Mouse (Mus musculus) forebrain, embryonic 12.5 days (tissue): ENCODE results near the gene Otop2. TPM values are rescaled to one million over a fixed set of nuclear protein-coding genes. Genes with fewer than 3 reads are reported as not detected.

Experiments used
- ATAC-seq: fragments of 200-750 bp; cut with Nextera tagmentation; 2 replicates; pipeline ENCODE4 v1.8.0; 2017; ENCODE audit warnings: moderate TSS enrichment; ENCODE audit not compliant: low FRiP score
- H3K27ac ChIP-seq: fragments of 300-500 bp; sonication (generic); 2 replicates; pipeline ENCODE4 v1.5.1; 2016; ENCODE audit warnings: mild to moderate bottlenecking
- H3K27me3 ChIP-seq: fragments of 300-500 bp; sonication (generic); 2 replicates; pipeline ENCODE4 v1.6.1; 2016; ENCODE audit warnings: mild to moderate bottlenecking
- H3K36me3 ChIP-seq: fragments of 300-500 bp; sonication (generic); replicated peaks from 2 replicates; pipeline ENCODE4 v1.6.1; 2016; ENCODE audit warnings: mild to moderate bottlenecking
- H3K4me1 ChIP-seq: fragments of 300-500 bp; sonication (generic); 2 replicates; pipeline ENCODE4 v1.6.1; 2016
- H3K4me2 ChIP-seq: fragments of 300-500 bp; sonication (generic); 2 replicates; pipeline ENCODE4 v1.6.1; 2016; ENCODE audit warnings: mild to moderate bottlenecking, moderate library complexity
- H3K4me3 ChIP-seq: fragments of 300-500 bp; sonication (generic); replicated peaks from 2 replicates; pipeline ENCODE4 v1.5.1; 2016; ENCODE audit warnings: mild to moderate bottlenecking
- H3K9ac ChIP-seq: fragments of 300-500 bp; sonication (generic); 2 replicates; pipeline ENCODE4 v1.6.1; 2016; ENCODE audit warnings: mild to moderate bottlenecking
- H3K9me3 ChIP-seq: fragments of 300-500 bp; sonication (generic); 2 replicates; pipeline ENCODE4 v1.6.1; 2016
- WGBS: fragments of 180-500 bp; shearing (Covaris S2); methylation state at CpG from one replicate; pipeline ENCODE4 v1.1.7; 2016; 5-methylcytosine and 5-hydroxymethylcytosine counted together
- polyA plus RNA-seq: library from polyadenylated mRNA; unstranded; fragments of >200 nt; fragmentation: Nextera tagmentation; extraction: Ambion mirVana; gene quantifications from 2 replicates; pipeline ENCODE4 v1.2.1, GENCODE M21; 2016

The Otop2 gene
- polyA plus RNA-seq, 1 experiment from 2014 or later, result not detected

DNA sequence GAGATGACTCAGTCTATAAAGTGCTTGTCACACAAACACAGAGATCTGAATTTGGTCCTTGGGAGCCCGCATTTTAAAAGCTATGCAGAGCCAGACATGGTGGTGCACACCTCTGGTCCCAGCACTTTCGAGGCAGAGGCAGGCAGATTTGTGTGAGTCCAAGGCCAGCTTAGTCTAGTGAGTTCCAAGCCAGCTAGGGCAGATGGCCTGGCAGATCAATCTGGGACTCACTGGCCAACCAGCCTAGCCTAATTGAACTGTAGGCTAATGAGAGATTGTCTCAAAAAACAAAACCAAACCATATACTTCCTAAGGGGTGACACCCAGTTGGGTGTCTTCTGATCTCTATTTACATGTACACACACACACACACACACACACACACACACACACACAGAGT lies 34.3 kb downstream of the Otop2 start:
- Histone ChIP-seq H3K36me3 (no peaks in the 10 kb centered on the region), H3K27me3 (peaks cover 61% of the 10 kb centered on the region), H3K9ac (no peak overlapping the region), H3K4me2 (no peak overlapping the region), H3K27ac (no peak overlapping the region), H3K4me1 (no peaks in the 10 kb centered on the region), H3K9me3 (no peaks in the 10 kb centered on the region), H3K4me3 (no peak overlapping the region)
- ATAC-seq, result no peak
- 77% methylated on average over 2 of the region's 2 CpGs for WGBS

DNA sequence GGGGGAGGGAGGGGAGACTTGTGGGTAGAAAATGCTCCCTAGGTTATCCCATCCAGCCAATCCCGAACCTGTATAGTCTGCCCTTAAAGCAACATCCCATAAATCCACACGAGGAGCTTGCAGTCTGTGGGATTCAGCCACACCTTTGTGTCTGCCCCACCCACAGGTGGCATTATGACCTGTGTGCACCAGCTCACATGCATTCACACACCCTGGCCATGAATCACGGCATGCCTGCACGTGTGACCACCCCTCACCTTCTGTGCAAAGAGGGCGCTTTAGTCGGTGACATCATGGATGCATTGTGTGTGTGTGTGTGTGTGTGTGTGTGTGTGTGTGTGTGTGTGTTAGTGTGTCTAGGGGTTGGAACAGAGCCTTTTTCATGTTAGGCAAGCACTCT lies 34.9 kb downstream of the Otop2 start:
- peaks cover 57% of the 10 kb centered on the region for H3K27me3 ChIP-seq
- no peak overlapping the region for H3K27ac ChIP-seq
- 81% methylated on average over 6 of the region's 6 CpGs for WGBS
- no peak overlapping the region for H3K4me2 ChIP-seq
- no peaks in the 10 kb centered on the region for H3K4me1 ChIP-seq
- no peak overlapping the region for H3K4me3 ChIP-seq
- H3K9ac ChIP-seq, result no peak overlapping the region
- no peaks in the 10 kb centered on the region for H3K36me3 ChIP-seq
- no peak for ATAC-seq
- H3K9me3 ChIP-seq, result no peaks in the 10 kb centered on the region

- H3K9me3 ChIP-seq, result no peaks in the 10 kb centered on the region
- no peak overlapping the region for H3K9ac ChIP-seq
- 13% methylated on average over 12 of the region's 12 CpGs for WGBS
- peaks cover 6% of the 10 kb centered on the region; the same call in 1 of the 2 replicates for H3K36me3 ChIP-seq
- no peak for ATAC-seq
- H3K4me1 ChIP-seq, result no peaks in the 10 kb centered on the region
- no peak overlapping the region for H3K27ac ChIP-seq
- no peak overlapping the region for H3K4me2 ChIP-seq
- H3K4me3 ChIP-seq, result no peak overlapping the region
- peaks cover 50% of the 10 kb centered on the region for H3K27me3 ChIP-seq
Measured at GRCm38 (mm10) chr11:115344967-115345366, 38.0 kb downstream of the Otop2 start.

- Histone ChIP-seq H3K4me3 (no peak overlapping the region), H3K4me1 (no peaks in the 10 kb centered on the region), H3K27me3 (peaks cover 45% of the 10 kb centered on the region), H3K9me3 (no peaks in the 10 kb centered on the region), H3K4me2 (no peak overlapping the region), H3K9ac (no peak overlapping the region), H3K36me3 (peaks cover 10% of the 10 kb centered on the region; the same call in 1 of the 2 replicates), H3K27ac (no peak overlapping the region)
- 56% methylated on average over 7 of the region's 7 CpGs for WGBS
- no peak for ATAC-seq
Measured at GRCm38 (mm10) chr11:115345515-115345914, 38.6 kb downstream of the Otop2 start.

- Histone ChIP-seq H3K4me2 (no peak overlapping the region), H3K9ac (no peak overlapping the region), H3K27me3 (peaks cover 31% of the 10 kb centered on the region), H3K4me3 (no peak overlapping the region), H3K36me3 (peaks cover 22% of the 10 kb centered on the region), H3K4me1 (no peaks in the 10 kb centered on the region), H3K27ac (no peak overlapping the region), H3K9me3 (no peaks in the 10 kb centered on the region)
- no peak for ATAC-seq
- 63% methylated on average over 17 of the region's 17 CpGs for WGBS
Measured at GRCm38 (mm10) chr11:115348681-115349248, 41.8 kb downstream of the Otop2 start.

GRCm38 (mm10) chr11:115349976-115350375 lies 43.0 kb downstream of the Otop2 start:
- H3K27me3 ChIP-seq, result peaks cover 25% of the 10 kb centered on the region
- WGBS, result 86% methylated on average over 4 of the region's 4 CpGs
- H3K9me3 ChIP-seq, result no peaks in the 10 kb centered on the region
- H3K9ac ChIP-seq, result no peak overlapping the region
- H3K4me1 ChIP-seq, result no peaks in the 10 kb centered on the region
- ATAC-seq, result no peak
- no peak overlapping the region for H3K4me3 ChIP-seq
- no peak overlapping the region for H3K4me2 ChIP-seq
- no peak overlapping the region for H3K27ac ChIP-seq
- H3K36me3 ChIP-seq, result peaks cover 22% of the 10 kb centered on the region

- no peaks in the 10 kb centered on the region for H3K9me3 ChIP-seq
- no peak overlapping the region for H3K4me2 ChIP-seq
- 90% methylated on average over 5 of the region's 5 CpGs for WGBS
- H3K4me1 ChIP-seq, result no peaks in the 10 kb centered on the region; the same call in 1 of the 2 replicates
- H3K9ac ChIP-seq, result no peak overlapping the region
- no peak for ATAC-seq
- H3K36me3 ChIP-seq, result peaks cover 38% of the 10 kb centered on the region
- H3K27me3 ChIP-seq, result peaks cover 17% of the 10 kb centered on the region
- H3K27ac ChIP-seq, result no peak overlapping the region
- H3K4me3 ChIP-seq, result no peak overlapping the region
Measured at GRCm38 (mm10) chr11:115353375-115353774, 46.4 kb downstream of the Otop2 start.

DNA sequence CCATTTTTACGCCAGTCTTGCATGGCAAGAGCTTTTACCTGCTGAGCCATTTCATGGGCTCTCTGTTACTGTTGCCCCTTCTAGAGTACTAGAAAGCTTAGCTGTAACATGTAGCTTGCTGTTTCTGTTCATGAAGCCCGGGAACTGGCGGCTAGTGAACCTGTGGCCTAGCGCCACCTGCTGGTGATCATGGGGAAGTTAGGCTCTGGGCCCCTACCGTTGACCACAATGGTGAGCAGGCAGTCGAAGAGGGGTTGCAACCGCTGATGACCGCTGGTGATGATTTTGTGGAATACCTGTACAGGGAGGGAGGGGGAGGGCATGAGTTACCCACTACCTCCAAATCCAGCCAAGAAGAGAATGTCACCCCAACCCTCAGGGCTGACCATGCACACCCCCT lies 47.2 kb downstream of the Otop2 start:
- Histone ChIP-seq H3K36me3 (peaks cover 34% of the 10 kb centered on the region), H3K27me3 (peaks cover 17% of the 10 kb centered on the region), H3K9me3 (no peaks in the 10 kb centered on the region), H3K9ac (no peak overlapping the region), H3K4me2 (no peak overlapping the region), H3K4me1 (peaks cover 7% of the 10 kb centered on the region), H3K4me3 (no peak overlapping the region), H3K27ac (no peak overlapping the region)
- WGBS, result 9% methylated on average over 8 of the region's 8 CpGs
- peak; percentile 30 for ATAC-seq

- Histone ChIP-seq H3K4me2 (no peak overlapping the region), H3K36me3 (peaks cover 16% of the 10 kb centered on the region; the same call in 1 of the 2 replicates), H3K9me3 (no peaks in the 10 kb centered on the region), H3K27me3 (peaks cover 13% of the 10 kb centered on the region; the same call in 1 of the 2 replicates), H3K27ac (peak overlapping the region; percentile 51; the same call in 1 of the 2 replicates), H3K9ac (no peak overlapping the region), H3K4me3 (no peak overlapping the region), H3K4me1 (peaks cover 15% of the 10 kb centered on the region)
- 14% methylated on average over 5 of the region's 5 CpGs for whole genome bisulfite sequencing
- 0 out of 2 replicates have a peak, but pooled peaks have one; percentile 47 for ATAC-seq
Measured at GRCm38 (mm10) chr11:115358468-115358867, 51.5 kb downstream of the Otop2 start.

- Histone ChIP-seq H3K36me3 (peaks cover 16% of the 10 kb centered on the region; the same call in 1 of the 2 replicates), H3K4me3 (no peak overlapping the region), H3K9ac (peak overlapping the region; percentile 21), H3K27me3 (peaks cover 13% of the 10 kb centered on the region; the same call in 1 of the 2 replicates), H3K4me1 (peaks cover 15% of the 10 kb centered on the region), H3K4me2 (no peak overlapping the region; the same call in 1 of the 2 replicates), H3K27ac (peak overlapping the region; percentile 51), H3K9me3 (no peaks in the 10 kb centered on the region)
- ATAC-seq, result no peak
- WGBS, result 49% methylated on average over 3 of the region's 3 CpGs
Measured at GRCm38 (mm10) chr11:115359293-115359692, 52.3 kb downstream of the Otop2 start.

- Histone ChIP-seq H3K9me3 (no peaks in the 10 kb centered on the region), H3K9ac (peak overlapping the region; percentile 21), H3K4me1 (peaks cover 15% of the 10 kb centered on the region), H3K27me3 (peaks cover 9% of the 10 kb centered on the region; the same call in 1 of the 2 replicates), H3K4me3 (no peak overlapping the region), H3K4me2 (no peak overlapping the region), H3K36me3 (peaks cover 16% of the 10 kb centered on the region; the same call in 1 of the 2 replicates), H3K27ac (peak overlapping the region; percentile 51)
- 71% methylated on average over 6 of the region's 6 CpGs for WGBS
- ATAC-seq, result no peak
Measured at GRCm38 (mm10) chr11:115359726-115360125, 52.8 kb downstream of the Otop2 start.

DNA sequence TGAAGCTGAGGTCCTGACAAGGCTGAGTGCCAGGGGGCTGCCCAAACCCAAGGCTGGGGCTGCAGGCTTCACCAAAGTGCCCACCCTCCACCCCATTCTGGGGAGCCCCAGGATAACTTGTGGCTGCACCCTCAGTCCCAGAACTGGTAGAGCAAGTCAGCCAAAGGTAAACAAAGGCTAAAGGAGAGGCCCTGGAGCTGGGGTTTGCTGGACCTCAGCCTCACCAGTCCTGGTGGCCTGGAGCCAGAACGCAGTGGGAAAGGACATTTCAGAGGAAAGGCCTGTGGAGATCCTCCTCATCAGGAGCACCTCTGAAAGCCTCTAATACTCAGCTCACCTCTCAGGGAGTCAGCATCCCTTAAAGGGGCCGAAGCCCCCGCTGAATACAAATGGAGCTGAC lies 57.2 kb downstream of the Otop2 start:
- Histone ChIP-seq H3K9me3 (no peaks in the 10 kb centered on the region), H3K4me3 (no peak overlapping the region), H3K4me1 (peaks cover 32% of the 10 kb centered on the region), H3K4me2 (no peak overlapping the region), H3K27me3 (peaks cover 17% of the 10 kb centered on the region; the same call in 1 of the 2 replicates), H3K36me3 (no peaks in the 10 kb centered on the region), H3K27ac (no peak overlapping the region), H3K9ac (no peak overlapping the region)
- no peak for ATAC-seq
- 93% methylated on average over 3 of the region's 3 CpGs for WGBS
